Mouse (Mus musculus) brown adipose tissue, adult 24 weeks (tissue): ENCODE data around the gene Taf10. TPM values are rescaled to one million over a fixed set of nuclear protein-coding genes. Genes with fewer than 3 reads are reported as not detected.
"Not testable (repeated sequence)": the region's sequence is repeated elsewhere in the genome, so short reads cannot be mapped to it uniquely, and the experiment has no call there.

Experiments
- H3K27ac ChIP-seq: fragments of 200-500 bp; replicated peaks from 2 replicates; pipeline ENCODE4 v1.5.1; 2012; ENCODE audit warnings: low read depth, mild to moderate bottlenecking, low read length
- H3K4me1 ChIP-seq: fragments of 200-500 bp; 2 replicates; pipeline ENCODE4 v1.6.1; 2012; ENCODE audit warnings: low read length, mixed read lengths; ENCODE audit not compliant: control insufficient read depth, insufficient read depth, insufficient read length
- H3K4me3 ChIP-seq: fragments of 200-500 bp; 2 replicates; pipeline ENCODE4 v1.5.1; 2012; ENCODE audit warnings: low read depth, mild to moderate bottlenecking, low read length, moderate library complexity; ENCODE audit not compliant: insufficient read depth
- polyA plus RNA-seq: library from polyadenylated mRNA; stranded (reverse); fragments of >200 nt; gene quantifications from 2 replicates; pipeline ENCODE4 v1.2.4, GENCODE M21; 2012; ENCODE audit not compliant: missing spikeins, insufficient read depth, insufficient read length

Taf10 gene
- polyA plus RNA-seq, 1 experiment = 163 TPM

- Histone ChIP-seq H3K4me3 (no peak overlapping the region), H3K4me1 (peaks cover 12% of the 10 kb centered on the region), H3K27ac (no peak overlapping the region)
These were observed 25.8 kb upstream of the Taf10 start for GRCm38 (mm10) chr7:105769959-105770358.

- H3K4me3 ChIP-seq = no peak overlapping the region
- peaks cover 14% of the 10 kb centered on the region for H3K4me1 ChIP-seq
- H3K27ac ChIP-seq = peak overlapping the region; percentile 6; the same call in 1 of the 2 replicates
These were observed 23.6 kb upstream of the Taf10 start for GRCm38 (mm10) chr7:105767729-105768165.

GRCm38 (mm10) chr7:105764331-105764730 lies 20.2 kb upstream of the Taf10 start:
- Histone ChIP-seq H3K4me1 (peaks cover 9% of the 10 kb centered on the region), H3K4me3 (no peak overlapping the region), H3K27ac (no peak overlapping the region)

GRCm38 (mm10) chr7:105762517-105763270 lies 18.5 kb upstream of the Taf10 start:
- Histone ChIP-seq H3K4me1 (0 out of 2 replicates have a peak, but pooled peaks cover 2% of the 10 kb centered on the region), H3K4me3 (no peak overlapping the region), H3K27ac (no peak overlapping the region)

GRCm38 (mm10) chr7:105761813-105762484 lies 17.8 kb upstream of the Taf10 start:
- no peak overlapping the region for H3K4me3 ChIP-seq
- H3K27ac ChIP-seq = no peak overlapping the region
- H3K4me1 ChIP-seq = 0 out of 2 replicates have a peak, but pooled peaks cover 2% of the 10 kb centered on the region

GRCm38 (mm10) chr7:105753281-105753680 lies 9.1 kb upstream of the Taf10 start:
- peaks cover 6% of the 10 kb centered on the region for H3K4me1 ChIP-seq
- no peak overlapping the region for H3K4me3 ChIP-seq
- no peak overlapping the region for H3K27ac ChIP-seq

- Histone ChIP-seq H3K27ac (no peak overlapping the region), H3K4me3 (no peak overlapping the region), H3K4me1 (peaks cover 6% of the 10 kb centered on the region)
These were observed 8.6 kb upstream of the Taf10 start for GRCm38 (mm10) chr7:105752716-105753115.

- Histone ChIP-seq H3K4me3 (peak within 1 kb of the TSS; percentile 77), H3K4me1 (peaks cover 6% of the 10 kb centered on the region), H3K27ac (peak within 1 kb of the TSS; percentile 63; the same call in 1 of the 2 replicates)
These were observed 7.6 kb upstream of the Taf10 start, which contains the start of gene Tpp1 for GRCm38 (mm10) chr7:105751491-105752433. Gene Tpp1, minus strand, starts transcription at chr7:105752235.

GRCm38 (mm10) chr7:105747776-105748175 lies 3.6 kb upstream of the Taf10 start:
- no peak overlapping the region for H3K27ac ChIP-seq

GRCm38 (mm10) chr7:105743246-105743925 lies 775 bp downstream of the Taf10 start:
- H3K4me1 ChIP-seq = not testable (repeated sequence)
- H3K27ac ChIP-seq = peak overlapping the region; percentile 49
- H3K4me3 ChIP-seq = peak overlapping the region; percentile 75

More at GRCm38 (mm10) chr7:105747776-105748175, 3.6 kb upstream of the Taf10 start:
- H3K4me3 ChIP-seq = no peak overlapping the region
- peaks cover 4% of the 10 kb centered on the region for H3K4me1 ChIP-seq

- H3K4me3 ChIP-seq = peak overlapping the region; percentile 75; the same call in 1 of the 2 replicates
- not testable (repeated sequence) for H3K4me1 ChIP-seq, H3K27ac ChIP-seq
These were observed 1.5 kb downstream of the Taf10 start for GRCm38 (mm10) chr7:105742539-105743215.

- no peak overlapping the region for H3K27ac ChIP-seq
- H3K4me3 ChIP-seq = no peak overlapping the region
- peaks cover 6% of the 10 kb centered on the region; the same call in 1 of the 2 replicates for H3K4me1 ChIP-seq
These were observed 2.2 kb downstream of the Taf10 start for GRCm38 (mm10) chr7:105741978-105742377.

- Histone ChIP-seq H3K27ac (no peak overlapping the region), H3K4me3 (no peak overlapping the region), H3K4me1 (peaks cover 6% of the 10 kb centered on the region; the same call in 1 of the 2 replicates)
These were observed 3.3 kb downstream of the Taf10 start for GRCm38 (mm10) chr7:105740851-105741250.
